Mouse (Mus musculus): Measurements from ENCODE around the gene Bend6. TPM values are rescaled to one million over a fixed set of nuclear protein-coding genes. Genes with fewer than 3 reads are reported as not detected.

Bend6 gene
- polyA plus RNA-seq, 1 experiment from 2014 or later: 0.83 TPM

- Histone ChIP-seq H3K36me3 (no peaks in the 10 kb centered on the region), H3K9me3 (no peaks in the 10 kb centered on the region), H3K4me2 (no peak overlapping the region), H3K27ac (no peak overlapping the region), H3K9ac (no peak overlapping the region), H3K4me3 (replicated peaks) (no peak overlapping the region), H3K4me1 (peaks cover 9% of the 10 kb centered on the region; the same call in 1 of the 2 replicates), H3K27me3 (replicated peaks) (peaks cover 26% of the 10 kb centered on the region)
- no peak for ATAC-seq (ENCODE audit: insufficient read depth, low FRiP score, low read depth)
- 33% methylated on average over 9 of the region's 9 CpGs for WGBS
Measured at GRCm38 (mm10) chr1:33903587-33903986, 4.0 kb downstream of the Bend6 start.

- 71% methylated on average over 8 of the region's 8 CpGs for WGBS
- Histone ChIP-seq H3K4me2 (no peak overlapping the region), H3K27ac (no peak overlapping the region), H3K36me3 (no peaks in the 10 kb centered on the region), H3K9me3 (no peaks in the 10 kb centered on the region), H3K9ac (no peak overlapping the region), H3K27me3 (replicated peaks) (no peaks in the 10 kb centered on the region), H3K4me3 (replicated peaks) (no peak overlapping the region), H3K4me1 (no peaks in the 10 kb centered on the region)
- ATAC-seq (ENCODE audit: insufficient read depth, low FRiP score, low read depth): no peak
Measured at GRCm38 (mm10) chr1:33900175-33900574, 7.4 kb downstream of the Bend6 start.

- Histone ChIP-seq H3K36me3 (no peaks in the 10 kb centered on the region), H3K27ac (no peak overlapping the region), H3K9ac (no peak overlapping the region), H3K4me3 (replicated peaks) (no peak overlapping the region), H3K4me2 (no peak overlapping the region), H3K9me3 (no peaks in the 10 kb centered on the region), H3K27me3 (replicated peaks) (no peaks in the 10 kb centered on the region), H3K4me1 (no peaks in the 10 kb centered on the region)
- 89% methylated on average over 6 of the region's 6 CpGs for WGBS
- ATAC-seq (ENCODE audit: insufficient read depth, low FRiP score, low read depth): no peak
Measured at GRCm38 (mm10) chr1:33898373-33898772, 9.2 kb downstream of the Bend6 start.

- H3K27ac ChIP-seq: no peak overlapping the region
- H3K9me3 ChIP-seq: no peaks in the 10 kb centered on the region
- H3K4me3 ChIP-seq (replicated peaks): no peak overlapping the region
- no peaks in the 10 kb centered on the region for H3K36me3 ChIP-seq
- 81% methylated on average over 11 of the region's 11 CpGs for WGBS
- no peaks in the 10 kb centered on the region for H3K4me1 ChIP-seq
- no peak overlapping the region for H3K4me2 ChIP-seq
- no peaks in the 10 kb centered on the region for H3K27me3 ChIP-seq (replicated peaks)
- no peak overlapping the region for H3K9ac ChIP-seq
- no peak for ATAC-seq (ENCODE audit: insufficient read depth, low FRiP score, low read depth)
Measured at GRCm38 (mm10) chr1:33897426-33897825, 10.2 kb downstream of the Bend6 start.

GRCm38 (mm10) chr1:33896666-33897065, 10.9 kb downstream of the Bend6 start:
- Histone ChIP-seq H3K9me3 (no peaks in the 10 kb centered on the region), H3K4me3 (replicated peaks) (no peak overlapping the region), H3K27ac (no peak overlapping the region), H3K36me3 (no peaks in the 10 kb centered on the region), H3K4me1 (no peaks in the 10 kb centered on the region), H3K27me3 (replicated peaks) (no peaks in the 10 kb centered on the region), H3K9ac (no peak overlapping the region), H3K4me2 (no peak overlapping the region)
- no peak for ATAC-seq (ENCODE audit: insufficient read depth, low FRiP score, low read depth)
- 65% methylated on average over 4 of the region's 4 CpGs for WGBS

- no peak for ATAC-seq (ENCODE audit: insufficient read depth, low FRiP score, low read depth)
- H3K9ac ChIP-seq: no peak overlapping the region
- no peak overlapping the region for H3K27ac ChIP-seq
- H3K9me3 ChIP-seq: no peaks in the 10 kb centered on the region
- no peak overlapping the region for H3K4me2 ChIP-seq
- 73% methylated on average over 6 of the region's 6 CpGs for WGBS
- H3K4me3 ChIP-seq (replicated peaks): no peak overlapping the region
- H3K4me1 ChIP-seq: no peaks in the 10 kb centered on the region
- no peaks in the 10 kb centered on the region for H3K36me3 ChIP-seq
- H3K27me3 ChIP-seq (replicated peaks): no peaks in the 10 kb centered on the region
Measured at GRCm38 (mm10) chr1:33896116-33896515, 11.5 kb downstream of the Bend6 start.

GRCm38 (mm10) chr1:33892784-33893183, 14.8 kb downstream of the Bend6 start:
- H3K36me3 ChIP-seq: no peaks in the 10 kb centered on the region

DNA sequence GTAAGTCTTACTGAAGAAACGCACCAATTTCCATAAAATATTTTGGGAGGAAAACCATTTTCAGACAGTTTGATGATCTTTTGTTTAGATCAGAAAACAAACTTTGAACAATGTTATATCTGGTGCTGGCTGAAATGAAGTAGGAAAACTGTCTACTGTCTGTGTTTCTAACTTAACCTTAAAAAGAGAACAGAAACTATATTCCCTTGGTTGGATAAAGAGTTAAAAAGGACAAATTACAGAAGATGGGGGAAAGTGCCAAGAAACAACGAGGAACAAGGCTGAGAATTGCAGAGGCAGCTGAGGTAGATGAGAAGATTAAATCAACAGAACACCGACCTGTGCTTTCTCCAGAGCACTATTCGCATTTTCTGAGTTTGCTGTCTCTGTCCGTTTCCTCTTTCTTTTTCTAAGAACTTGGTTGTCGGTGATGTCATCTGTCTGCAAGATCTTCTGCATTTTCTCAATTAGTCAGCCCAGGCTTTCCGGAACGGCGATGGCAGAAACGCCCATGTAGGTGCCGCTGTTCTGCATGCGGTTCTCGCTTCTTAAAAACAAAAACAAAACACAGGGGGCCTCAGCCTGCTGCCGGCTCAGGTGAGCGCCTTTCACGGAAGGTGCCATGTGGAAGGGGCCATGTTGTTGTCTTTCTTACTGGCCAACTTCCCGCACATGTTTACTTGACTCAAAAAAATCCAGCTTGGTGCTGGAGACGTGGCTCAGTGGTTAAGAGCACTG, 24.3 kb downstream of the Bend6 start:
- Histone ChIP-seq H3K9me3 (no peaks in the 10 kb centered on the region), H3K36me3 (no peaks in the 10 kb centered on the region), H3K4me1 (no peaks in the 10 kb centered on the region), H3K4me2 (peak overlapping the region; percentile 50), H3K27ac (no peak overlapping the region), H3K9ac (no peak overlapping the region), H3K4me3 (replicated peaks) (peak overlapping the region; percentile 24), H3K27me3 (replicated peaks) (no peaks in the 10 kb centered on the region)
- no peak for ATAC-seq (ENCODE audit: insufficient read depth, low FRiP score, low read depth)
- WGBS: 9% methylated on average over 18 of the region's 18 CpGs

More at GRCm38 (mm10) chr1:33892784-33893183, 14.8 kb downstream of the Bend6 start:
- Histone ChIP-seq H3K4me3 (replicated peaks) (no peak overlapping the region), H3K4me1 (no peaks in the 10 kb centered on the region), H3K9ac (no peak overlapping the region), H3K27ac (no peak overlapping the region), H3K9me3 (no peaks in the 10 kb centered on the region), H3K4me2 (no peak overlapping the region), H3K27me3 (replicated peaks) (no peaks in the 10 kb centered on the region)
- WGBS: 62% methylated on average over 10 of the region's 10 CpGs
- no peak for ATAC-seq (ENCODE audit: insufficient read depth, low FRiP score, low read depth)

GRCm38 (mm10) chr1:33878170-33878569, 29.4 kb downstream of the Bend6 start:
- no peaks in the 10 kb centered on the region for H3K36me3 ChIP-seq
- no peaks in the 10 kb centered on the region for H3K9me3 ChIP-seq
- no peak overlapping the region for H3K27ac ChIP-seq
- H3K9ac ChIP-seq: no peak overlapping the region
- no peak for ATAC-seq (ENCODE audit: insufficient read depth, low FRiP score, low read depth)
- H3K4me1 ChIP-seq: no peaks in the 10 kb centered on the region
- H3K27me3 ChIP-seq (replicated peaks): no peaks in the 10 kb centered on the region
- no peak overlapping the region for H3K4me3 ChIP-seq (replicated peaks)
- H3K4me2 ChIP-seq: no peak overlapping the region
- 74% methylated on average over 7 of the region's 7 CpGs for WGBS

DNA sequence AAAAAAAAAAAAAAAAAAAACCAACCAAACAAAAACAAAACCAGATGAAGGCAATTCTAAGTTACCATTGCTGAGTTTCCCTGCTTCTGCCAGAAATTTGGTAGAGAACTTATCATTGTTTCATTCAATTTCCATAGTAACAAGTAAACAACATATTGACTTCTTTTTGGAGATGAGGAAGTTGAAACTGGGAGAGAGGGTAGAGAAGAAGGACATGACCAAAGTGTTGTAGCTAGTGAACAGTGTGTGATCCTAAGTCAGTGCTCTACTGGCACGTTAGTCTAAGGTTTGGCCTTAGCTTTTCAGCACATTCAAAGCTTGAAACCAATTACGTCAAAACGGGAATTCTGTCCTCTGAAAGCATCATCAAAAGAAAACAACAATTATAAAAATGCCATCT, 31.2 kb downstream of the Bend6 start:
- Histone ChIP-seq H3K4me2 (no peak overlapping the region), H3K27ac (no peak overlapping the region), H3K9me3 (no peaks in the 10 kb centered on the region), H3K27me3 (replicated peaks) (no peaks in the 10 kb centered on the region), H3K9ac (no peak overlapping the region), H3K36me3 (no peaks in the 10 kb centered on the region), H3K4me1 (no peaks in the 10 kb centered on the region), H3K4me3 (replicated peaks) (no peak overlapping the region)
- 85% methylated on average over 3 of the region's 3 CpGs for WGBS
- ATAC-seq (ENCODE audit: insufficient read depth, low FRiP score, low read depth): no peak

GRCm38 (mm10) chr1:33875691-33876090, 31.9 kb downstream of the Bend6 start:
- no peak for ATAC-seq (ENCODE audit: insufficient read depth, low FRiP score, low read depth)
- Histone ChIP-seq H3K36me3 (no peaks in the 10 kb centered on the region), H3K27ac (no peak overlapping the region), H3K4me1 (no peaks in the 10 kb centered on the region), H3K9me3 (no peaks in the 10 kb centered on the region), H3K4me2 (no peak overlapping the region), H3K4me3 (replicated peaks) (no peak overlapping the region), H3K27me3 (replicated peaks) (no peaks in the 10 kb centered on the region), H3K9ac (no peak overlapping the region)
- WGBS: 48% methylated on average over 6 of the region's 6 CpGs

DNA sequence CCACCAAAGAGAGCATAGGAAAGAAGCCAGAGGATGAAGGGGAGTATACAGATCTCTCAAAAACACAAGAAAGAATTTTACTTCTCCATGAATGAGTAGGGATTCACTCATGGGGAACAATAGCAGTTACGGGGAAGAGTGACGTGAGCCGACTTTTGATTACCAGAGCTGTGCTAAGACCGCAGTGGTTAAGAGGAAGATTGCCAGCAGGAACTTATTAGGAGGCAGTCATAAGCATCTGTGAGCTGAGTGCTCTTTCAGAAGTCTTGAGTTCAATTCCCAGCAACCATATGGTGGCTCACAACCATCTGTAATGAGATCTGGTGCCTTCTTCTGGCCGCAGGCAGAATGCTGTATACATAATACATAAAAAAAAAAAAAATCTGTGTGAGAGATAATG, 34.1 kb downstream of the Bend6 start:
- H3K4me1 ChIP-seq: no peaks in the 10 kb centered on the region
- no peaks in the 10 kb centered on the region for H3K27me3 ChIP-seq (replicated peaks)
- no peak overlapping the region for H3K27ac ChIP-seq
- no peak overlapping the region for H3K4me3 ChIP-seq (replicated peaks)
- WGBS: 89% methylated on average over 5 of the region's 5 CpGs
- H3K9me3 ChIP-seq: no peaks in the 10 kb centered on the region
- H3K4me2 ChIP-seq: no peak overlapping the region
- H3K36me3 ChIP-seq: no peaks in the 10 kb centered on the region
- H3K9ac ChIP-seq: no peak overlapping the region
- no peak for ATAC-seq (ENCODE audit: insufficient read depth, low FRiP score, low read depth)

GRCm38 (mm10) chr1:33869437-33869836, 38.2 kb downstream of the Bend6 start:
- Histone ChIP-seq H3K9me3 (no peaks in the 10 kb centered on the region), H3K36me3 (no peaks in the 10 kb centered on the region), H3K9ac (no peak overlapping the region), H3K27ac (no peak overlapping the region), H3K4me2 (no peak overlapping the region), H3K4me1 (no peaks in the 10 kb centered on the region), H3K4me3 (replicated peaks) (no peak overlapping the region), H3K27me3 (replicated peaks) (no peaks in the 10 kb centered on the region)
- no peak for ATAC-seq (ENCODE audit: insufficient read depth, low FRiP score, low read depth)
- WGBS: 82% methylated on average over 3 of the region's 3 CpGs

Data from stomach, embryonic 15.5 days (tissue).